Mouse (Mus musculus): ENCODE measurements around the gene Tssk4.

DNA sequence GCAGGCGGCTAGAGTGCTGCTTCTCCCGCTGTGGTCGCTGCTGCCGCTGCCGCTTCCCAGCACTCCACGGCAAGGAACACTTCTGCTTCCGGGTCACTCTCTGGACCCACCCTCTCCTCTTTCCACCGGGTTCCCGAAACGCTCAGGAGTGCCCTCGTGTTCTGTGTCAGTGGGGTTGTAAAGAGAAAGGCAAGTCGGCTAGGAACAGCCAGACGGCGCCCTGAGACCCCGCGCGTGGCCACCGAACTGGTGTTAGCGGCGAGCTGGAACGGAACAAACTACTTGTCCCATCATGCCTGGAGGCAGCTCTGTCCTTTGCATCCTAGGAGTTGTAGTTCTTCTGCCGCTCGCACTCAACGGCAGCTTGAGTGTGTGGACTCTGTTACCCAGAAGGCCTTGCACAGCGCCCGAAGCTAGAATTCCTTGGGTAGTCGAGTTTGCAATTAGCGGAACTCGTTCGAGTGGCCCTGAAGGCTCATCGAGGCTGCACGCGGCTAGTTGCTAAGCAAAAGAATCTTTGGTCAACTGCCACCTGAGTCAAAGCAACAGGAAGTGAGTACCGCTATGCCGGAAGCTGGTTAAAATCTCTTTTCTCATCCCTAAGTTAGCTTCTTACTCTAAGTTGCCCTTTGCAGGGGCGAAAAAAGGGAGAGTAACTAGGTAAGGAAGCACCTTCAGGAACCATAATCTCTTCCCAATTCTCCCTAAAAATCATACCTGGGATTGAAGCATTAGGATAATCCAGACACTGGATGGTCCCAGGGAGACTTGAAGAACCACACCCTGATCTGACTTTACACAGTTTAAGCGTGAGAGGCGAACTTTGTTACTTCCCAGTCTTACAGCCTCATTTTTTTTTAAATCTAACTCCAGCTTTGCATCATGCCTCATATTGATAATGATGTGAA lies 22.1 kb downstream of the Tssk4 start, which contains the start of the genes Gmpr2 and Nedd8:
- TF ChIP-seq POLR2A (IDR thresholded peaks at IDR 0.05; ENCODE audit: low read depth, low read length) (peak; percentile 14; the same call in 1 of the 2 replicates), CTCF (IDR thresholded peaks at IDR 0.05; ENCODE audit: extremely low read depth, insufficient read length, insufficient replicate concordance, low read depth, low read length) (no peak)

Data from small intestine, adult 2 months (tissue).